Mouse (Mus musculus): ENCODE data around the gene Akap1.

- TF ChIP-seq CTCF (IDR thresholded peaks at IDR 0.05; ENCODE audit: borderline replicate concordance, control insufficient read depth, extremely low read depth, insufficient read depth, low read length, poor library complexity) (no peak), POLR2A (IDR thresholded peaks at IDR 0.05; ENCODE audit: control insufficient read depth, extremely low read depth, insufficient read depth, low read length, poor library complexity) (no peak)
Observed at GRCm38 (mm10) chr11:88838630-88839029, 25.8 kb downstream of the Akap1 start.
